Mouse (Mus musculus) cerebellum, adult (tissue): ENCODE data around the gene Pmepa1.

Source experiments
- ATAC-seq: cut with Nextera tagmentation; 2 replicates; pipeline ENCODE4 v1.9.2; 2017; ENCODE audit warnings: mild to moderate bottlenecking, moderate library complexity, mixed read lengths; ENCODE audit not compliant: insufficient number of reproducible peaks, low FRiP score, low TSS enrichment

Gene Pmepa1

DNA sequence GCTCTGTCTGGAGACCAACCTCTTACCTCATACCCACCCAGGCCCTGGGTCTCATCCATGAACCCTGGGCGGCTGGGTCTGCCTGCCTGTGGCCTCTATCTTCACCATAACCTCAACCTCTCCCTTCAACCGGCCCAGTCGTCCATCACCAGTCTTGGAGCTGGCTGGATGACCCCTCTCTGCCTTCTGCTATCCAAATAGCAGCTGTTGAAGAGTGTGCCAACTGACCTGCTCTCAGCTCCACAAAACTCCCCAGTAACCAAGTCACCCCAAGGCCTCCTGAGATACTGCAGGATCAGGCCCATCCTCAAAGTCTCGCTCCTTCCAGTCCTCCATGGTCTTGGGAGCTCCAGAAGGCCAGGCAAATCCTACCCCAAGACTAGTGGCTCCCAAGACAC is 19.8 kb downstream of the Pmepa1 start:
- no peak for ATAC-seq

DNA sequence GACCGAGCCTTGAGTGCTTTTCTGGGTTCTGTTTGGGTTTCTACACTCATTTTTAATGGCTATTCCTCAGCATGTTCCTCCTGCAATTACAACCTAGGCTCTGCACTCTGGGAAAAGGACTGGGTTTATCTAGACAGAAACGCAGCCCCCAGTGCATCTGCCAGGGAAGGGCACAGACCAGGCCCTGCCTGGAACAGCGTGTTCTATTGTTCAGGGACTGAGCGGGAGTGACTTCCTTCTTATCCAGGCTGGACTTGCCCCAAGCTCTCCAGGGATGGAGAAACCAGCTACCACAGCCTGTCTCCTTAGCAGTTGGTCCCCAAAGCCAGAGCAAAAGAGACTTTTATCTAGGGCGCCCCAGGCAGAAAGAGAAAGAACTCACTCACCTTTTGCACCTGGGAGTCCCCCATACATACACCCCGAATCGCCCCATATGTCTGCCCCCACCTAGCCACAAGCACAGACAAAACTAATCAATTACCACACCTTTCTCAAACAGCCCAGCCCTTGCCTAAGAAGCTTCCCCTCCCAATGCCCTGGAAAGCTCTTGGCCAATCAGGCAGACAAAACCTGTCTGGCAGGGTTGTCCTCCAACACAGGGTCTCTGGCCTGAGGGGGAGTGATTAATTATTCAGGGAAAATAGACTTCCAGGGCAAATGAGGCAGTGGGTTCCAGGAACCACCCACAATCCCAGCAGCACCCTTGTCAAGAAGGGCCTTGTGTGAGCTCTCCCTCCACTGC is 20.4 kb downstream of the Pmepa1 start:
- ATAC-seq: no peak

DNA sequence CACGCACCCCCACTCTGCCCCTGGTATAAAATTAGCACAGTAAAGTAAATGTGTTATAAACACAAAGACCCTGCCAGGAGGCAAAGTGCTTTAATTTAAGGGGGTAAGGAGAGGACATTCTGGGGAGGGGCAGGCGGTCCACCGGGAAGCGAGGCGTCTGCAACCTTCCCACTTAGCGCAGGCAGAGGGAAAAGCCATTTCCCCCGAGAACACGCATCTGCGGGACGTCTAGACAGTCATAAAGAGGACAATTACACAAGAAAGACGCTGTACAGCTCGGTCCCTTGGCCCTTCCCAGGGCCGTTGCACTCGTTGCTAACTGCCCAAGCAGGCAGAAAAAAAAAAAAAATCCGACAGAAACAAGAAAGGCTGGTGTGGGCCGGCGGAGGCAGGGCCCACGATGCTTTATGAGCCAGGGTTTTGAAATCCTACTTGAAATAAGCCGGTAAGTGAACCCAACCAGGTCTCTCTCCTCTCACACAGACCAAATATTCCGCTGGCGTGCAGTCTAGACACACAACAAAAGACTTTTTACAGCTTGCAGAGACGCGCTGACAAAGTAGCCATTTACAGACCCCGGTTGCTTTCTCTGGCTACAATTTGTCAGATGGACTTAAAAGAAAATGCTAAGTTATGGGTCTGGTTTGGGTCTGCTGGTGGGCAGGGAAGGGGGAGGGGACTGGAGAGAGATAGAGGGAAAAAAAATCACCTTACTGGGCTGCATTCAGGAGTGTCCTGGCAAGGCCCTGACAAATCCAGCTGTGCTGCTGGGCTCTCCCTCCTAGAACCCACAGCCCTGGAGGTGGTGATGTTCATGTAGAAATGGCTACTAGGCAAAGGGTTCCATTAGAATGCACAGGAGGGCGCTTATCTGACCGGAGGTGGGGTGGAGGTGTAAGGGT is 22.3 kb downstream of the Pmepa1 start:
- no peak for ATAC-seq

DNA sequence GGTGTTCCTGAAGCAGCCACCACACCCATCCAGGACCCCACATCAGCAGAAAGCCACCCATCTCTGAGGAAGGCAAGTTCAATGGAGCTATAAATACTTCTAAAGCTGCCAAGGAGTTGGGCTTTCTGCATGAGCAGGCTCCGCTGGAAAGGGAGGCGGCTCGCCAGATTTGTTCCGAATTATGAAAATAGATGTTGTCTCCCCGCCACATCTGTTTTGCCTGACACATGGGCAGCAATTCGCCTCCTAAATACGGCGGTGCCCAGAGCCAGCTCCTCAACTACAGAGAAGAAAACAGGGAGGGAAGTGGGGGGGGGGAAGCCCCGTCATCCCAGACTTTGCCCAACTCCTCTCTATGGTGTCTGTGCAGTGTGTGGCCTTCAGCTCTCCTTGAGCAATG is 24.7 kb downstream of the Pmepa1 start:
- ATAC-seq: no peak

DNA sequence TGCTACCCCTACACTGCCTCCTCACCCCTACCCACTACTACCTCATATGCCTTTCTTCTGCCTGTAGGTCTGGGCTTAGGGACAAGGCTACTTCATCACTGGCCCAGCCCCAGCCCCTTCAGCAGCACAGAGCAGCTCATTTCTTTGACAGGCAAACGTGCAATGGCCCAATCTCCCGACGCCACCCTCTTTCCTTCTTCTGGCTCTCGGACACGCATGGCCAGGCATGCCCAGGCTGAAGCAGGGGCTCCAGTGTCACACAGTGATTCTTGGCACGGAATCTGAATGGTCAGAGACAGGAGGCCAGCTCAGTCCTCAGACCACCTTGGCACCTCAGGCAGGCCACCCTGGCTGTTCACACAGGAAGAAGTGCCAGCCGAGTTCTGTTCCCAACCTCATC is 25.2 kb downstream of the Pmepa1 start:
- ATAC-seq: no peak

DNA sequence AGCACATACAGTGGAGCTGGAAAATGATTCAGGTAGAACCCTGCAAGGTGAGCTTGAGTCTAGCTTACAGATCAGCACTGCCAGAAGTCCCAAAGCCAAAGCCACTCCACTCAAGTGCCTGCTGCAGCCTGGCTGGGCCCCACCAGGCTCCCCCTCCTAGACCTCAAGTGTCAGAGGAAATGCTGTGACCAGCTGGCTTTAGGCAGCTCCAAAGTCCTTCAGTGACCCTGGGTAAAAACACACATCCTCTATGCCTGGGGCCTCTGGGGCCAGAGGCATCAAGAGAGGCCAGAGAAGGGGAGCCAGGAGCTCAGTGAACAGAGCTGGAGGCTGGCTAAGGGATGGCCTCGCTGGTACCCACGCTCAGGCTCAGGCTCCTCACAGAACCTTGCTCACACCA is 25.9 kb downstream of the Pmepa1 start:
- ATAC-seq: no peak

DNA sequence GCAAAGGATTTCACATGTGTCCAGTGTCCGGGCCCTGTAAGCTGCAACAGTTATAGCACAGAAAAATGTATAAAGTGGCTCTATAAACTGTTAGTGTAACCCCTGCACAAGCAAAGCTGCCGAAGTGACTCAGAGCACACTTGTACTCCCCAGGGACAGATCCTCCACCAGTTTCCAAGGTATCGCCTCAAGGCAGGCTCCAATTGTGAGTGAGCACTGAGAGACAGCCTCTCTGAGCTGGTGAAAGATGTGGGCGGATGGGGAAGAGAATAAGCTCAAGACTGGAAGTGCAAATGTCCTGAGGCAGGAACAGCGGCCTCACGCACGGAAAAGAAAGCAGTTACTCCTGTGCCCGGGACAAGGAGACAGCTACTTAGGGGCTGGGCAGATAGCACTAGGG is 26.4 kb downstream of the Pmepa1 start:
- ATAC-seq: no peak

DNA sequence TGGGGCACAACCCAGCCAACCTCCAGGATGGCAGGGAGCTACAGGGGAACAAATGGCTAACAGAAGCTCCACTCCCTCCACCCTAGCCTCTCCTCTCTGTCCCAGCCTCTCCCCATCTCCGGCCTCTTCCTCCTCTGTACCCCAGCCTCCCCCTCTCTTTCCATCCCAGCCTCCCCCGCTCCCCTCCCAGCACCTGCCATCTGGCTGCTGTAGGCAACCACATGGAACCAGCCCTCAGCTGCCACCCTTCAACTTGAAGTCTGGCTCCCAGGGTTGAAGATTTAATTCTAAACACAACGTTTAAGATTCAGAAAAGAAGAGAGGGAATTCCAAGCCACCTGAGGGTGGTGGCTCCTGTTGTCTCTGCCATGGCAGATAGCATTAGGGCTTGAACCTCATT is 26.9 kb downstream of the Pmepa1 start:
- no peak for ATAC-seq

DNA sequence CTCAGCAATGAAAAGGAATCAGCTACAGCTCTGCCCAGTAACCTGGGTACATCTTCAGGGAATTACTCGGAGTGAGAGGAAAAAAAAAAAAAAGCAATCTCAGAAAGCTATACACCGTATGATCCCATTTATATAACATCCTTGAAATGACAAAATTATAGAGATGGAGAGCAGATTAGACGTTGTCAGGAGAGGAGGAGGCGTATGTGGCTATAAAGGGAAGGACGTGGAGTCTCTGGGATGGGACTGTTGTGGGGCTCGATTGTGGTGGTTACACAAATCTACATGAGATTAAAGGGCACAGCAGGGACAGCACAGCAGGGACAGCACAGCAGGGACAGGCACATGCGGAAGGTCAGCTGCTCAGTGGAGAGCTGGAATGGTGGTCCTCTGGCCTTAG is 27.5 kb downstream of the Pmepa1 start:
- no peak for ATAC-seq

DNA sequence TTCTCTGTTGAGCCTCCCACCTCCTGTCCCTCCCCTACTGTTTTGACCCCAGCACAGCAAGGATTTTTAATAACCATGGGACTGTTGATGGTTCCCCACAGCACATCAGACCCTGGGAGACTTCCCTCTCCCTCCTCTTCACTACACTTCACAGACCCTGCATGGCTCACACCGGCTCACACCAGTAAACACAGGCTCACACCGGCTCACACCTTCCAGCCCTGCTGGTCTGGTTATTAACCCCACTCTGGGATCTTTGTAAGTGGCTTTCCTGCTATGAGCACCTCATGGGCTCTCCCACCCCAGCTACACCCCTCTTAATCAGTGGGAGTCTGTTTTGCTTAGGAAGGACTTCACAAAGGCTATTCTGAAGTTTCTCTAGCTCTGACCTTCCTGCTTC is 28.4 kb downstream of the Pmepa1 start:
- ATAC-seq: no peak

DNA sequence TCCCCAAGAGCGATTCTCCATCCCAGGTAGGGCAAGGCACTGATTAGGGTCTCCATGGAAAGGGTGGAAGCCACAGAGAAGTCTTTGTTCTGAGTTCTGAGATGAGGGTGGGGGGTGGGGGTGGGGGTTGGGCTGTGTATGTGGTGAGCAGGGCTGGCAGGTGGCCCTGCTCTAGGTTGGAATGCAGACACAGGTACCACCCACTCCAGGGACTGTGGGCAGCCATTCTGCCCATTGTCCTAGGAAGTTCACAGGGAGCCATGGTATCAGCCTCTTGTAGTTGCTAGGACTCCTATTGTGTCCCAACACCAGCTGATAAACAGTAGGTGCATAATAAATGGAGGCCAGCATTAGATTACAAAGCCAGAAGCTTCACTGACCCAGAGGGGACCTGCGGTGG is 29.1 kb downstream of the Pmepa1 start:
- no peak for ATAC-seq

DNA sequence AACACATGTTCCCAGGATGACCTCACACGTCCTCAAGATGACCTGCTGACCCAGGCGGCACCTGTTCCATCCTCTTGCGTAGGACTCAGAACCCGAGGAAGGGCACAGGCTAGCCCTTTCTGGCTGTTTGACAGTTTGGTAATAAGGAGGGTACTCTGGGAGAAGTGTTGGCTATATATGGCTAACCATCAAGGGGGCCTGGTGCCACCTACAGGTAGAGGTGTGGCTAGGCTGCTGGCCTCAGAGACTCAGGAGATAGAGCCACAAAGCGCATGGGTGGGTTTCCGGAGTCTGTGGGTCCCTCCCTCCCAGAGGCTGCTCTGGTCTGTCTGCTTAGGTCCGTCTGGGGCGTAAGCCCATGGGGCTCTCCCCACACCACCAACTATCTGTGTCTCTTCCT is 29.6 kb downstream of the Pmepa1 start:
- no peak for ATAC-seq

DNA sequence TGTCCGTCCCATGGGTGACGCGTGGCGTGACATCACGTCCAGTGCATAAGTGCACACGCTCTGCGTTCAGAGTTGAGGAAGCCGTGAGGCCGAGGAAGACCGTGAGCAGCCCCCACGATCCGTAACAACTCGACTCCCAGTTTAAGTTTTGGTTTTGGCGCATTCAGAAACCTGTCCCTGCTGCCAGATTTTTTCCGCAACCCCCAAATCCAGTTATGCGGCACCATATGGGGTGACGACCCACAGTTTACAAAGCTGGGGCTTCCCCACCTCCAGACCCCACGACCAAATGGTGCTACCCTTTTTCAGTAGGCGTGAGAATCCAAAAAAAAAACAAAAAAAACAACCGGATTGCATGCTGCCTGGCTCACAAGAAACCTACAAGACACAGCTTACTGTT is 31.1 kb downstream of the Pmepa1 start:
- no peak for ATAC-seq

DNA sequence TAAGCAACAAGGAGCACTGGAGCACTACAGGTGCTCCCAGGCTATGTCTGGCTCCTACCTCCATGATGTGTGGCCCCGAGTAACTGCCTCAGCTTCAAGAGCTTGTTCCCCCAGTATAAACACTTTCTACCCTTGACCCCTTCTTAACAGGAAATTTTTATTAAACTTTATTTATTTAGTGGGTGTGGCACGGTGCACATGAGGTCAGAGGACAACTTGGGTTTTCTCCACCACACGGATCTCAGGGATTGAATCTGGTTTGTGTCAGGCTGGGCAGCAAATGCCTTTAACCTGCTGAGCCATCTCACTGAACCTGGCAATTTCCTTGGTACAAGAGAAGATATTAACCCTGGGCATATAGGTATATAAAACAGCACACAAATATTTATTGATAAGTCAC is 32.2 kb downstream of the Pmepa1 start:
- ATAC-seq: no peak

DNA sequence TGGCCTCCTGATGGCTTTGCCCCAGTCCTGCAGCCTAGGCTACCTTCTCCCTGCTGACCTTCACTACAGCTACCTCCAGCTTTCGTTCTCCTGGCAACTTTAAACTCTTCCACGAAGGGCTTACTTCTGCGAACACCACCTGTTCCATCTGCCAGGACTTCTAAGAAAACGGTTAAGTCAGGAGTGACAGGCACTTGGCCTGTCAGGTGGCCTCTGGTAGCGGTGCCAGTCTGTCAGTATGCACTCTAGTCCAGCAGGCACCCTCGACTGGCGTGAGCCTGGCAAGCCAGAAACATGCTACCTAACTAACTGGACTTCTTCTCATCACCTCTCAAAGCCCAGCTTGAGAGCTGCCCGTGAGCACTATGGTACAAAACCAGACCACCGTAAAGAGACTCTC is 32.7 kb downstream of the Pmepa1 start:
- no peak for ATAC-seq

DNA sequence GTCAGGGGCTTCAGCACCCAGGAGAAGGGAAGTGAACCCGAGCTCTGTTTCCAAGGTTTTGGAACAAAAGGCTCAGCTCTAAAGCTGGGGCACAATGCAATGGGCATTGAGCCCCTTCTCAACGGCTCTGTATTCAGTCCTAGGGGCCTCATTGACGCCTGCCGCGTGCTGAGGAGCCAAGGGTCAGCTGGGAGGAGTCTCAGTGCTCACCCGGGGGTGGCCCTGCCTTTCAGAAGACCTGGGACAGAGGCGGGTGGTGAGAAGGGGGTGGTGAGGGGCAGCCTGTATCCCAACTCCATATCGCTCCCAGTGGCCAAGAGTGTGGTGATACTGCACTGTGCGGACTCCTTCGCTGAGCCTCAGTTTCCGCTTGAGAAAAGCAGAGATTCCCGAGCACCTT is 33.5 kb downstream of the Pmepa1 start:
- ATAC-seq: no peak

DNA sequence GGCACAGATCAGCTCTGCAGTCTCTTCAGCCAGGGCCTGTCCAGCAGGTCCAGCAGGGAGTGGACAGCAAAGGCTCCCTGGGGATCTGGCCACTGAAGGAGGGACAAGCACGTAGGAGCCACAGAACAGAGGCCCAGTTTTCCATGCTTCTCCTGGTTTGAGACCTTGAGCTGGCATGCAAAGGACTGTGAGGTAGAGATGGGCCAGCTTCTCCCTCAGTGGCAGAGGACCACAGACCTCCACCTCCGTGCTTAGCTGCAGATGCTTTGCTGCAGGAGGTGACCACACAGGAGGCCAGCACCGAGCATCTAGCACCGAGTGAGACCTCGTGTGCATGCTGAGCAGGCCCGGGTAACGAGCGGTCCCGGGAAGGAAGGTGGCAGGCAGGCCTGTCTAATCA is 35.6 kb downstream of the Pmepa1 start:
- ATAC-seq: no peak

DNA sequence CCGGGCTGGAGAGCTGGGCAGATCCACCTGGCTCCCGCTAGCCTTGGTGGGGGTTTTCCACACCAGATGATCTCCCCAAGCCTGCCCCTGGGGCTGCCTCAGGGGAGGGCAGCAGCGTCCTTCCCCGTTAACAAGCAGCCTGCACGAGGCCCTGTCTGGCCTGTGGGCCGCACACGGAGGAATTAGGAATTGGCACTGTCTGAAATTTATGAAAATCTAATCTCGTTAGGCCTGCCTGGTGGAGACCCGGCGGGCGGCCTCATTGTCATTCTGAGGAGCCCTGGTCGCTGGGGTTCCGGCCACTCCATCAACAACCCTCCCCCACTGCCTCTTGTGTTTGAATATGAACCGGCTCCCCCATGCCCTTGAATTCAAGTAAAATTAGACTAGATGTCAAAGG is 37.8 kb downstream of the Pmepa1 start:
- ATAC-seq: no peak

DNA sequence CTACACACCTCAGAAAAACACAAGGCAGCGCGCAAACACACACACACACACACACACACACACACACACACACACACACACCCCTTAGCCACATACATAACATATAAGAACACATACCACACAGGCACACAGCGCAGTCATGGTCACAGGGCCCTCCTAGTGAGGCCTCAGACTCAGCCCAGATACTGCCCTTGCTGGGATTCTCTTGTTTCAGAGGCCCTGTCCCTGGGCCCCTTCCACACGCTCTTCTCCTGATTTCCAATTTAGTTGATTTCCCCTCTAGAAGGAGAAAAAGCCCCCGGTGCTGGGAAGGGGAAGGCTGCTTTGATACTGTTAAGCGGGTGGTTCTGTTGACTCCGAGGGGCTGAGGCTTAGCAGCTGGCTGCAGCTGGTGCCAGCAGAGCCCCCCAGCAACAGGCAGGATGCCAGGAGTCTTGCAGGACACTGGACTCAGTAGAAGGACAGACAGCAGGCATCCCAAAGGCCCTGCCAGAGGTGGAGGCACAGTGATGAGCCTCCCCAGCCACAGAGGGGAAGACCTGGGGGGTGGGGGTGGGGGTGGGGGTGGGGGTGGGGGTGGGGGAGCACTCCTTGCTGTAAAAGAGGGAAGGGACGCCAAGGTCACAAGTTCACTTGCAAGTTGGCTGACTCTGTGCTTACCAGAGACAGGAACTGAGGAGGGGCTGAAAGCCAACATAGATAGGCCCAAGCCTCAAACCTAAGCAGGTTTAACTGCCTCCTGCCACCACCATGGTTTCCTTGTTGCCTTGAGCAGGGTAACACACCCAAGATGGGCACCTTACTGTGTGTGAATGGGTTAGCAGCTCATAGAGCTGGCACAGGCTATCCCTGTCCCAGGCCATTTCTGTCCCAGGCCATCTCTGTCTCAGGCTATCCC is 40.6 kb downstream of the Pmepa1 start:
- ATAC-seq: no peak

DNA sequence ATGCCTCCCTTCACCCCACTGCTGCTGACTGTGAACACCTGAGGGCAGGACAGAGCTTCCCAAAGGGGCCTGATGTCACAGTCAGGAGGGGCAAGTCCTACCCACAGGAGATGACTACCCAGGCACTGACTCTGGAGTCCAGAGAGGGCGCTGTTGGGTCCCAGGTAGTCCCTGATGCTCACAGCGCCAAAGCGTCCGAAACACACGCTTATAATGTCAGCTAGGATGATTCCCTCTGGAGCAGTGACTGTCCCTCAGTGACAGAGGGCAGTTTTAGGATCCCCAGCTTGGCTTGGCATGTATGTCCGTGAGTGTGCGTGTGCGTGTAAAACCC is 43.6 kb downstream of the Pmepa1 start:
- ATAC-seq: no peak
